Mouse (Mus musculus) midbrain, postnatal 0 days (tissue): ENCODE measurements around the gene Tmem150b. TPM values are rescaled to one million over a fixed set of nuclear protein-coding genes. Genes with fewer than 3 reads are reported as not detected.

ENCODE experiments used
- ATAC-seq: fragments of 200-750 bp; cut with Nextera tagmentation; 2 replicates; pipeline ENCODE4 v1.8.0; 2017; ENCODE audit warnings: moderate number of reproducible peaks, mild to moderate bottlenecking, moderate TSS enrichment, moderate library complexity; ENCODE audit not compliant: low FRiP score
- DNase-seq: peaks from one replicate; pipeline ENCODE4 v3.0.0-alpha.2; 2015; ENCODE audit warnings: low spot score
- H3K27ac ChIP-seq: fragments of 300-500 bp; sonication (generic); 2 replicates; pipeline ENCODE4 v1.5.1; 2014; ENCODE audit warnings: low read depth, mild to moderate bottlenecking, low read length, mixed read lengths
- H3K27me3 ChIP-seq: fragments of 300-500 bp; sonication (generic); 2 replicates; pipeline ENCODE4 v1.6.1; 2014; ENCODE audit warnings: low read length, control low read depth, mixed read lengths; ENCODE audit not compliant: insufficient read depth
- H3K36me3 ChIP-seq: fragments of 300-500 bp; sonication (generic); 2 replicates; pipeline ENCODE4 v1.6.1; 2014; ENCODE audit warnings: low read length, control low read depth, mixed read lengths; ENCODE audit not compliant: insufficient read depth
- H3K4me1 ChIP-seq: fragments of 300-500 bp; sonication (generic); 2 replicates; pipeline ENCODE4 v1.6.1; 2014; ENCODE audit warnings: mild to moderate bottlenecking, control low read depth, antibody characterized with exemption, low read length, mixed read lengths; ENCODE audit not compliant: insufficient read depth
- H3K4me2 ChIP-seq: fragments of 300-500 bp; sonication (generic); 2 replicates; pipeline ENCODE4 v1.6.1; 2014; ENCODE audit warnings: low read depth, mild to moderate bottlenecking, low read length, mixed read lengths; ENCODE audit not compliant: poor library complexity, severe bottlenecking
- H3K4me3 ChIP-seq: fragments of 300-500 bp; sonication (generic); 2 replicates; pipeline ENCODE4 v1.5.1; 2014; ENCODE audit warnings: low read depth, mild to moderate bottlenecking, low read length, moderate library complexity
- H3K9ac ChIP-seq: fragments of 300-500 bp; sonication (generic); replicated peaks from 2 replicates; pipeline ENCODE4 v1.6.1; 2014; ENCODE audit warnings: mild to moderate bottlenecking, low read length, moderate library complexity, mixed read lengths; ENCODE audit not compliant: poor library complexity, severe bottlenecking
- H3K9me3 ChIP-seq: fragments of 300-500 bp; sonication (generic); 2 replicates; pipeline ENCODE4 v1.6.1; 2016; ENCODE audit warnings: low read length, control low read depth
- CTCF ChIP-seq: IDR thresholded peaks from 2 replicates; pipeline ENCODE4 v1.5.1; 2016; ENCODE audit warnings: antibody characterized with exemption, mild to moderate bottlenecking
- WGBS: fragments of 180-500 bp; shearing (Covaris S2); extraction: QIAGEN DNeasy Blood & Tissue Kit; methylation state at CpG from one replicate; pipeline ENCODE4 v1.1.7; 2014; 5-methylcytosine and 5-hydroxymethylcytosine counted together
- polyA plus RNA-seq: library from polyadenylated mRNA; unstranded; fragments of >200 nt; fragmentation: Nextera tagmentation; extraction: Ambion mirVana; gene quantifications from 2 replicates; pipeline ENCODE4 v1.2.1, GENCODE M21; 2015
- total RNA-seq: library from RNA; depleted of rRNA; stranded (reverse); fragments of >200 nt; gene quantifications from 2 replicates; pipeline ENCODE4 v1.2.3, GENCODE M21; 2014

The Tmem150b gene
- total and polyA plus RNA-seq, 2 experiments from 2014 or later = 0.23 TPM; not detected in 1

DNA sequence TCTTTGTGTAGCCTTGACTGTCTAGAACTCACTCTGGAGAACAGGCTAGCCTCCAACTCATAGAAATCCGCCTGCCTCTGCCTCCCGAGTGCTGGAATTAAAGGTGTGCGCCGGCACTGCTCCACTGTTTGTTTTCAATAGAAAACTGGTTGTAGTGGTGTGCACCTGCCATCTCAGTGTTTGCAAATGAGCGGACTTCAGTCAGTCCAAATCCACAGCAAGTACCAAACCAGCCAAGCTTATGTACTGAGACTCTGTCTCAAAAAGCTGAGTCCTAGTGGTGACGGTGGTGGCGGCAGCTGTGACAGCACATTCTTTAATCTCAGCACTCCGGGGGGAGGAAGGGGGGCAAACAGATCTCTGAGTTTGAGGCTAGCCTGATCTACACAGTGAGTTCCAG is 56.5 kb downstream of the Tmem150b start:
- DNase-seq (no peak), ATAC-seq (no peak)
- no peak for TF ChIP-seq CTCF
- Histone ChIP-seq H3K9me3 (no peaks in the 10 kb centered on the region), H3K4me3 (no peak overlapping the region), H3K36me3 (peaks cover 44% of the 10 kb centered on the region), H3K9ac (no peak overlapping the region), H3K27me3 (no peaks in the 10 kb centered on the region), H3K4me2 (no peak overlapping the region), H3K27ac (no peak overlapping the region), H3K4me1 (no peaks in the 10 kb centered on the region)
- 93% methylated on average over 8 of the region's 8 CpGs for WGBS

DNA sequence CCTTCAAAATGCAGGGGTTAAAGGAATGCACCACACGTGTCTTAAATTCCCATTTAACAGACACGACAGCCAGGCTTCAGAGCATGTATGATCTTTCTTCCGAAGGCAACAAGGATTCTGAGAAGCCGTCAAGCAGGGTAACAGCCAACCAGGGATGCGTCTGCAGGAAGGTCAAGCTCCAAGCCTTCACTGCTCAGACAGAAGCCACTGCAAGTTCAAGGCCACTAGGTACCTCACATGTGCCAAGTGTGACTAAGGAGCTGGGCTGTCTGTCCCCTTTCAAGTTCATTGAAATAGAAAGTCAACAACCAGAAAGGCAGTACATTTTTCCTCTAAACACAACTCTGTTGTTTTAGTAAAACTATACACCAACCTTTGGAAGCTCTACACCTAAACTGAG is 58.2 kb downstream of the Tmem150b start:
- H3K4me2 ChIP-seq = no peak overlapping the region
- H3K9ac ChIP-seq = no peak overlapping the region
- no peaks in the 10 kb centered on the region for H3K27me3 ChIP-seq
- no peak for TF ChIP-seq CTCF
- peaks cover 48% of the 10 kb centered on the region for H3K36me3 ChIP-seq
- H3K9me3 ChIP-seq = no peaks in the 10 kb centered on the region
- H3K4me1 ChIP-seq = no peaks in the 10 kb centered on the region
- WGBS = 97% methylated on average over 5 of the region's 5 CpGs
- DNase-seq (no peak), ATAC-seq (no peak)
- no peak overlapping the region for H3K4me3 ChIP-seq
- H3K27ac ChIP-seq = no peak overlapping the region

DNA sequence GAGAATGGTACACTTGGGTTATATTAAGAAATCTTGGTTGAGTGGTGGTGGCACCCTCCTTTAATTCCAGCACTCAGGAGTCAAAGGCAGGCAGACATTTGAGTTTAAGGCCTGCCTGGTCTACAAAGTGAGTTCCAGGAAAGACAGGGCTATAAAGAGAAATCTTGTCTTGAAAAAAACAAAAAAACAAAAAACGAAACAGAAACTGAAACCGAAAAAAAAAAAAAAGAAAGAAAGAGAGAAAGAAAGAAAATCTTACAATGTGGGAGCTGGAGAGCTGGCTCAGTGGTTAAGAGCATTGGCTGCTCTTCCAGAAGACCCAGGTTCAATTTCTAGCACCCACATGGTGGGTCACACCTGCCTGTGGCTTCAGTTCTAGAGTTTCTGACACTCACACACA is 61.3 kb downstream of the Tmem150b start:
- no peak for DNase-seq
- Histone ChIP-seq H3K27ac (no peak overlapping the region), H3K4me2 (no peak overlapping the region), H3K36me3 (peaks cover 27% of the 10 kb centered on the region), H3K4me1 (peaks cover 4% of the 10 kb centered on the region; the same call in 1 of the 2 replicates), H3K9ac (no peak overlapping the region), H3K4me3 (no peak overlapping the region), H3K27me3 (no peaks in the 10 kb centered on the region), H3K9me3 (no peaks in the 10 kb centered on the region)
- WGBS = 85% methylated on average over 2 of the region's 2 CpGs
- no peak for TF ChIP-seq CTCF
- ATAC-seq = no peak

DNA sequence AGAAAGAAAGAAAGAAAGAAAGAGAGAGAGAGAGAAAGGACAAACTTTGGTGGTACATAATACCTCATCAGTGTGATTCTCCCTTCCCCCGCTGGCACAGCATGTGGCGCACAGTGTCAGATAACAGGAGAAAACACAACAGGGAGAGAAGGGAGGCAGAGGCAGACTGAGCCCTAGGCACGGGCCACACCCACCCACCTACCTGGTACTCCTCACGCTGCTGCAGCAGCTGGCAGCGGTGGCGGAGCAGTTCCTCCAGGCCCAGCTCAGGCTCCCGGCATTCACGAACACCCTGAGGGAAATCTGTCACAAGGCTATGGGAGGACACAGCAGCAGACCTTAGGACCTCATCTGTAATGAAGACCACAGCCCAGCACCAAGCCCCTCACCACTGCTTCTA is 61.9 kb downstream of the Tmem150b start:
- Histone ChIP-seq H3K27ac (no peak overlapping the region), H3K27me3 (no peaks in the 10 kb centered on the region), H3K4me1 (peaks cover 4% of the 10 kb centered on the region; the same call in 1 of the 2 replicates), H3K4me2 (no peak overlapping the region), H3K36me3 (peaks cover 26% of the 10 kb centered on the region), H3K9me3 (no peaks in the 10 kb centered on the region), H3K9ac (no peak overlapping the region), H3K4me3 (no peak overlapping the region)
- ATAC-seq (no peak), DNase-seq (no peak)
- 79% methylated on average over 8 of the region's 8 CpGs for WGBS
- TF ChIP-seq CTCF = no peak

DNA sequence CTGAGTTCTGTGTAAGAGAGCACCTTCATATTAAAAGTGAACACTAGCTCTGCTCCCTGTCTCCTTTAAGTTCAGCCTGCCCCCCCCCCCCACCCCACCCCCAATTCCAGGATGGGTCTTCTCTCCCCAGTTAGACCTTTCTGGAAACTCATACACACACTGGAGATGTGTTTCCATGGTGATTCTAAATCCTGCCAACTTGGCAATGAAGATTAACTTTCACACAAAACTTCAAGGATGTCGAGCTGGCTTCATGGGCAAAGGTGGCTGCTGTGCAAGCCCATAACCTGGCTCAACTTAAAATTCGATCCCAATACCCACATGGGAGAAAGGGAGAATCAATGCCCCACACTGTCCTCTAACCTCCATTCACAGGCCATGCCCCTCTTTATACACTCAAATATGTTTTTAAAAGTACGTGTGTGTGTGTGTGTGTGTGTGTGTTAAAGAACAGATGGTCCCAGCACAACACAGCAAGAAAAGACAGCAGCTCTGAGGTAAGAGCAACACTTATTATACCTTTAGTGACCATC is 65.1 kb downstream of the Tmem150b start:
- Histone ChIP-seq H3K27me3 (no peaks in the 10 kb centered on the region), H3K9me3 (no peaks in the 10 kb centered on the region), H3K27ac (peak overlapping the region; percentile 95), H3K4me3 (peak overlapping the region; percentile 86), H3K4me1 (peaks cover 19% of the 10 kb centered on the region), H3K9ac (peak overlapping the region; percentile 88), H3K36me3 (peaks cover 19% of the 10 kb centered on the region), H3K4me2 (peak overlapping the region; percentile 69)
- ATAC-seq (no peak), DNase-seq (peak; percentile 62)
- 36% methylated on average over 3 of the region's 3 CpGs for WGBS
- no peak for TF ChIP-seq CTCF

DNA sequence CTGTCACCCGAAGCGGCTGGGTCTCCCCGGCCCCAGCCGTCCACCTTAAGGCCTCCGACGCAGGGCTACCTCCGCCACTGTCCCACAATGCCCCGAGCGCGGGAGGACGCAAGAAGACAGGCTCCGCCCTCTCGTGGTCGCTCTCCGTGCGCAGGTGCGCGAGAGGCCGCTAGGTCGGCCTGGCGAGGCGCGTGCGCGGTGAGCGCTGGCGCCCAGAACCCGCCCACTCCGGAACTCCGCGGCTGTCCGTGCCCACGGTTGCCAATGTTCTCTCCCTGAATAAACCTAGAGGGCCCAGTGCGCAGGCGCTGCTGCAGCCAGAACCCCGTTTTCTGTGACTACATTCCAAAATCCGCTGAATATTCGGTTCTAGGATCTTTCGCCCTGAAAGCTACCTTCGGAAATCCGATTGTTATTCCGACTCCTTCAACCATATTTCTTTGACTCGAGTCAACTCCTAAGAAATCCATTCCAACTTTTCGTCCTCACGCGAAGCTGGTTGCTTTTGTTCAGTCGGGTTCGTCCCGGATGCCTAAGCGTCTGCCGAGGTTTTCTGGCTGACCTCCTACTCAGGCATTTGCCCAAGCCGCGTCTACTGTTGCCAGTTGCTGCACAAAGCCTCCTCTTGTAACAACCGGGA is 66.0 kb downstream of the Tmem150b start, which contains the start of gene Ppp6r1:
Ppp6r1 (minus strand) TSS at position 108 of the 640 bp plus-strand sequence.
- under 1% methylated on average over 54 of the region's 54 CpGs for WGBS
- DNase-seq = peak; percentile 98
- peak within 1 kb of the TSS; percentile 86 for H3K4me3 ChIP-seq
- H3K9ac ChIP-seq = peak within 1 kb of the TSS; percentile 88
- peak within 1 kb of the TSS; percentile 69 for H3K4me2 ChIP-seq
- peak; percentile 72 for TF ChIP-seq CTCF
- no peaks in the 10 kb centered on the region for H3K27me3 ChIP-seq
- H3K36me3 ChIP-seq = peaks cover 10% of the 10 kb centered on the region; the same call in 1 of the 2 replicates
- peak within 1 kb of the TSS; percentile 95 for H3K27ac ChIP-seq
- H3K4me1 ChIP-seq = peaks cover 19% of the 10 kb centered on the region
- no peaks in the 10 kb centered on the region for H3K9me3 ChIP-seq
- peak; percentile 96 for ATAC-seq
